Mouse (Mus musculus) midbrain, embryonic 13.5 days (tissue): Measurements from ENCODE around the gene Camk1g. TPM values are rescaled to one million over a fixed set of nuclear protein-coding genes. Genes with fewer than 3 reads are reported as not detected.

Source experiments
- ATAC-seq: fragments of 200-750 bp; cut with Nextera tagmentation; 2 replicates; pipeline ENCODE4 v1.8.0; 2017; ENCODE audit warnings: mild to moderate bottlenecking, moderate TSS enrichment, moderate library complexity
- H3K27ac ChIP-seq: fragments of 300-500 bp; sonication (generic); 2 replicates; pipeline ENCODE4 v1.5.1; 2015; ENCODE audit warnings: inconsistent platforms, mild to moderate bottlenecking, moderate library complexity
- H3K27me3 ChIP-seq: fragments of 300-500 bp; sonication (generic); 2 replicates; pipeline ENCODE4 v1.6.1; 2015; ENCODE audit warnings: mild to moderate bottlenecking, inconsistent platforms
- H3K36me3 ChIP-seq: fragments of 300-500 bp; sonication (generic); 2 replicates; pipeline ENCODE4 v1.6.1; 2015; ENCODE audit warnings: mild to moderate bottlenecking, inconsistent platforms
- H3K4me1 ChIP-seq: fragments of 300-500 bp; sonication (generic); replicated peaks from 2 replicates; pipeline ENCODE4 v1.6.1; 2015; ENCODE audit warnings: inconsistent platforms
- H3K4me2 ChIP-seq: fragments of 300-500 bp; sonication (generic); replicated peaks from 2 replicates; pipeline ENCODE4 v1.6.1; 2015; ENCODE audit warnings: moderate library complexity, mild to moderate bottlenecking, inconsistent platforms
- H3K4me3 ChIP-seq: fragments of 300-500 bp; sonication (generic); replicated peaks from 2 replicates; pipeline ENCODE4 v1.5.1; 2015; ENCODE audit warnings: mild to moderate bottlenecking, inconsistent platforms
- H3K9ac ChIP-seq: fragments of 300-500 bp; sonication (generic); replicated peaks from 2 replicates; pipeline ENCODE4 v1.6.1; 2015; ENCODE audit warnings: mild to moderate bottlenecking, inconsistent platforms
- H3K9me3 ChIP-seq: fragments of 300-500 bp; sonication (generic); 2 replicates; pipeline ENCODE4 v1.6.1; 2016; ENCODE audit warnings: mild to moderate bottlenecking, inconsistent platforms
- WGBS: fragments of 180-500 bp; shearing (Covaris S2); methylation state at CpG from one replicate; pipeline ENCODE4 v1.1.7; 2015; 5-methylcytosine and 5-hydroxymethylcytosine counted together
- polyA plus RNA-seq: library from polyadenylated mRNA; unstranded; fragments of >200 nt; fragmentation: Nextera tagmentation; extraction: Ambion mirVana; gene quantifications from 2 replicates; pipeline ENCODE4 v1.2.1, GENCODE M21; 2015

Camk1g gene
- polyA plus RNA-seq, 1 experiment from 2014 or later, result 42.5 TPM

DNA sequence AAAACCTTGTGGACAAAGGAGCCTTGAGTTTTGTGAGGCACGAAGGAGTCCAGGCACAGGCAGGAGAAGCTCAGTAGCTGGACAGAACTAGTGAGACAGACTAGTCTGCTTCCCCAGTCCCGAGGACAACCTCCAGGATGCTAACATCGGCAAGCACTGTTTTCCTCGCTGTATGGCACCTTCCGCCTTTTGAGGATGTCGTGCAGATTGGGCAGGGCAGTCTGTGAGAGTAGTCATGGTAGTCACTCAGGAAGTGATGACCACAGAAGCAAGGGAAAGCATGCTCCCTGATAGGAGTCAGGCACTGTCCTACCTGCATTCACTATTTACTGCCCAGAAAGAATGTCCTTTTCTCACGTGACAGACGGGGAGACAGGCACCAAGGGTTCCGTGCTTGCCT is 40.5 kb downstream of the Camk1g start:
- H3K27ac ChIP-seq, result no peak overlapping the region
- no peaks in the 10 kb centered on the region for H3K9me3 ChIP-seq
- 59% methylated on average over 9 of the region's 9 CpGs for WGBS
- no peak for ATAC-seq
- H3K27me3 ChIP-seq, result peaks cover 6% of the 10 kb centered on the region; the same call in 1 of the 2 replicates
- H3K4me3 ChIP-seq, result no peak overlapping the region
- no peak overlapping the region for H3K9ac ChIP-seq
- no peaks in the 10 kb centered on the region for H3K36me3 ChIP-seq
- no peak overlapping the region for H3K4me2 ChIP-seq
- peaks cover 19% of the 10 kb centered on the region for H3K4me1 ChIP-seq

DNA sequence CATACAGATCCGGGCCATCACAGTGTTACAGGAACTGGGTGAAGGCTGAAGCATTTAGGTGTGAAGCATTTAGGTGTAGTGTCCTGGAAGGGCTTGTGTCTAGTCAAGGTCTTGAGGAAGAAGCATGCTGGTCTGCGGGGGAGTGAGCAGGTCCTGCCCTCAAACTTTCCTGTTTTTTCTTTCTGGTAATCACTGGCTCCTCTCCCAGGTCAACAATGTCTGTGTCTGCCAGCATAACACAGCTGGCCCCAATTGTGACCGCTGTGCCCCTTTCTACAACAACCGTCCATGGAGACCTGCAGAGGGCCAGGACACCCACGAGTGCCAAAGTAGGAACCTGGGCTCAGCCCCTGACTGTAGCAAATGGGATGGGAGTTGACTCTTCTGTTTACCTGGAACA is 42.4 kb downstream of the Camk1g start:
- Histone ChIP-seq H3K36me3 (no peaks in the 10 kb centered on the region), H3K27me3 (peaks cover 6% of the 10 kb centered on the region; the same call in 1 of the 2 replicates), H3K4me2 (no peak overlapping the region), H3K27ac (no peak overlapping the region), H3K4me3 (no peak overlapping the region), H3K9ac (no peak overlapping the region), H3K9me3 (no peaks in the 10 kb centered on the region), H3K4me1 (peaks cover 13% of the 10 kb centered on the region)
- WGBS, result 82% methylated on average over 5 of the region's 5 CpGs
- ATAC-seq, result no peak

DNA sequence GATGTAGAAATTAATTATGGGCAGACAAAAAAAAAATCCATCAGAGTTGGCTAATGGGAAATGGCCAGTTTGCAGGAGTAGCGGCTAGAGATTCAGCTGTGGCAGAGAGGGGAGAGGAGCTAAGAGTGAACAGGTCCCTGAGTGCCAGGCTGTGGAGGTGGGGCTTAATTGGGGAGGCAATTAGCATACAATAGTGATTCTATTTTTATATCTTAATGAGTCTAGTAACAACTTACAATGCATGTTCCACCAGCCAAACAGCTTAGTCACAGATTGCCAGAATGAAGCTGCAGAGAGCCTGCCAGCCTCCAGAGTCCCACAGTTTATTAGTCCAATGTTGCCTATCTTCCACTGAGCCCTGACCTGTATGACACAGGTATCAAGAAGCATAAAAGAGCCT is 42.9 kb downstream of the Camk1g start:
- no peak for ATAC-seq
- WGBS, result 77% methylated on average over 1 of the region's 1 CpGs
- H3K27ac ChIP-seq, result no peak overlapping the region

DNA sequence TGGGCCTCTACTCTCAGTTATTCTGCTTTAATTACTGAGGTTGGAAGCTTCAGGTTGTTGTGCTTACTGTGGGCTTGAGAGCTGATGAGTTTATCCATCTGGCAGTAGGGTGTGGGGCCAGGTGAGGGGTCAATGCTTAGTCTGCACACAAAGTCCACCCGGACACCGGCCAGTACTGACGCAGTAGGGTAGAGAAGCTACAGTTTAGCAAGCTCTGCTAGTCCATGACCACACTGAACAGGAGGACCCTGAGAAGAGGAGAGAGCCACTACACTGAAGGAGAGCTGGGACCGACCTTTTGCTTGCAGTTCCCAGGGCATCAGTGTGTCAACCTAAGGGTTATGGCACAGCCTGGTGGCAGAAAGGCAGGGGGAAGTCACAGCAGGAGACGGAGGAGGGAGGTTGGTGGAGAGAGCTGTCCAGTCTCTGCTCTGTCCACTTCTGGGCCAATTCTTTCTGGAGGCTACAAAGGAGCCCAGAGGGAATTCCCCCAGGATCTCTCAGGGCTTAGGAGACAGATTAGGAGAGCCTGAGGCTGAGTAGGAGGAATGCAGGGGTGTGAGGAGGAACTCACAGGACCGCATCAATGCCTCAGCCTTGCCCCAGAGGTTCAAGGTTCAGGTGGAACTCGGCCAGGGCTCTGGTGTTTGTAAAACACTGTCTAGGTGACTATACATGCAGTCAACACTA is 43.5 kb downstream of the Camk1g start:
- no peak for ATAC-seq
- WGBS, result 71% methylated on average over 7 of the region's 7 CpGs

More for the DNA sequence above, 42.9 kb downstream of the Camk1g start:
- Histone ChIP-seq H3K9ac (no peak overlapping the region), H3K4me2 (no peak overlapping the region), H3K27me3 (peaks cover 6% of the 10 kb centered on the region; the same call in 1 of the 2 replicates), H3K36me3 (no peaks in the 10 kb centered on the region), H3K9me3 (no peaks in the 10 kb centered on the region), H3K4me1 (peaks cover 13% of the 10 kb centered on the region), H3K4me3 (no peak overlapping the region)

DNA sequence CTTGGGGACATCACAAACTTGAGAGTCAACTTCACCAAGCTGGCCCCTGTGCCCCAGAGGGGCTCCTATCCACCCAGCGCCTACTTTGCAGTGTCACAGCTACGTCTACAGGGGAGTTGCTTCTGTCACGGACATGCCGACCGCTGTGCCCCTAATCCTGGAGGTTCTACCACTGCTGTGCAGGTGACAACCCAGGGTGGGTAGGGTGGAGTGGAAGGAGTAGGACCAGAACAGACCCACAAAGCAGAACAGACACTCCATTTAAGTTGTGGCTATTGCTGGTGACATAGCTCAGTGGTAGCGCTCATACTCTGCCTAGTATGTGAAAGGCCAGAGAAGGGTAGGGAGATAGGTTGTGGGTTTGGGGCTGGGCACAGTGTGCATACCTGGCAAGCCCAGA is 44.2 kb downstream of the Camk1g start:
- WGBS, result 91% methylated on average over 6 of the region's 6 CpGs
- peaks cover 6% of the 10 kb centered on the region; the same call in 1 of the 2 replicates for H3K27me3 ChIP-seq
- no peak overlapping the region for H3K4me2 ChIP-seq
- peaks cover 12% of the 10 kb centered on the region for H3K4me1 ChIP-seq
- H3K27ac ChIP-seq, result no peak overlapping the region
- no peak overlapping the region for H3K4me3 ChIP-seq
- H3K9me3 ChIP-seq, result no peaks in the 10 kb centered on the region
- H3K9ac ChIP-seq, result no peak overlapping the region
- no peaks in the 10 kb centered on the region for H3K36me3 ChIP-seq
- ATAC-seq, result no peak

More for the DNA sequence above, 43.5 kb downstream of the Camk1g start:
- Histone ChIP-seq H3K9me3 (no peaks in the 10 kb centered on the region), H3K27me3 (peaks cover 6% of the 10 kb centered on the region; the same call in 1 of the 2 replicates), H3K4me1 (peaks cover 13% of the 10 kb centered on the region), H3K27ac (no peak overlapping the region), H3K4me2 (no peak overlapping the region), H3K36me3 (no peaks in the 10 kb centered on the region), H3K4me3 (no peak overlapping the region), H3K9ac (no peak overlapping the region)

DNA sequence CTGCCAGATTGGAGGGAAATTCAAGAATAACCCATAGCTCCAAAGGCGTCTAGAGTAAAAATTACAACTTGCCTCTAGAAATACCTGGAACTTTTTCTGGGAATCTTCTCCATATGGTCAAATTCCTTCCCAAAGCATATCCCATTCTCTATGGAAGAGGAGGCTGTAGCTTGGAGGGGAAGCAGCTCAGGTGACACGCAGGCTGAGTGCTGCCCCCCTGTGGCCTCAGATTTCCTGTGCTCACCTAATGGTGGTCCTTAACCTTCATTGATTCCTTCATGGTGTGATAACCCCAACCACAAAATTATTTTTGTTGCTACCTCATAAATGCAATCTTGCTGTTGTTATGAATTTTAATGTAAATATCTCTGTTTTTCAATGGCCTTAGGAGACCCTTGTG is 45.9 kb downstream of the Camk1g start:
- no peak for ATAC-seq
- no peaks in the 10 kb centered on the region for H3K9me3 ChIP-seq
- no peak overlapping the region for H3K4me2 ChIP-seq
- no peaks in the 10 kb centered on the region for H3K36me3 ChIP-seq
- no peaks in the 10 kb centered on the region for H3K4me1 ChIP-seq
- H3K27ac ChIP-seq, result no peak overlapping the region
- WGBS, result 41% methylated on average over 2 of the region's 2 CpGs
- H3K4me3 ChIP-seq, result no peak overlapping the region
- no peak overlapping the region for H3K9ac ChIP-seq
- no peaks in the 10 kb centered on the region for H3K27me3 ChIP-seq

DNA sequence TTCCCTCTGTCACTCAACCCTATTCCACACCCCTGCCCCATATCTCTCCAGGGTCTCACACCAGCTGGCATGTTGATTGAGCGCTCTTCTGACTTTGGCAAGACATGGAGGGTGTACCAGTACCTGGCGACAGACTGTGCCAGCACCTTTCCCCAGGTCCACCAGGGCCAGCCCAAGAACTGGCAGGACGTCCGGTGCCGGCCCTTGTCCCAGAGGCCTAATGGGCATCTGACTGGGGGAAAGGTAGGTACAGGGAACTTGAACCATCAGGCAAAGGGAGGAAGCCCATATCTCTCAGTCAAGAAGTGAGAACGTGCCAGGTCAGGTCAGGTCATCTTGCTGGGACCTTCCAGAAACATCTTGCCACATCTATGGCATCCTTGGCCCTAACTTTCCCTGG is 46.4 kb downstream of the Camk1g start:
- no peaks in the 10 kb centered on the region for H3K36me3 ChIP-seq
- H3K9ac ChIP-seq, result no peak overlapping the region
- H3K27ac ChIP-seq, result no peak overlapping the region
- 92% methylated on average over 6 of the region's 6 CpGs for WGBS
- no peak for ATAC-seq
- H3K4me3 ChIP-seq, result no peak overlapping the region
- no peaks in the 10 kb centered on the region for H3K27me3 ChIP-seq
- H3K9me3 ChIP-seq, result no peaks in the 10 kb centered on the region
- no peaks in the 10 kb centered on the region for H3K4me1 ChIP-seq
- no peak overlapping the region for H3K4me2 ChIP-seq

DNA sequence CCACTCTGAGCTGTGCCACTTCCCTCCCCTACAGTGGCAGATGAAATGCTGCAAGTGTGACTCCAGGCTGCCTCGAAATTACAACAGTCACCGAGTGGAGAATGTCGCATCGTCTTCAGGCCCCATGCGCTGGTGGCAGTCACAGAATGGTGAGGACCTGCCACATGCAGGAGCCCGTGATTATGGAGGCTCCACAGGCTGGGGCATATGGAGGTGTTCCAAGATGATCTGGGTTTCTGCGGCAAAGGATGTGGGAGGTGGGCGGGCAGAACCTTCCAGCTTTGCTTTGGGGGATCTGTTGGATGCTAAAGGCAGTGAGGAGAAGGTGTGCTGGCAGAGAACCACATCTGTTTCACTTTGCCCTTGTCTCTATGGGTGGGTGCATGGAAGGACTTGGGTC is 49.7 kb downstream of the Camk1g start:
- H3K9me3 ChIP-seq, result no peaks in the 10 kb centered on the region
- H3K36me3 ChIP-seq, result no peaks in the 10 kb centered on the region
- H3K4me2 ChIP-seq, result no peak overlapping the region
- 97% methylated on average over 8 of the region's 8 CpGs for WGBS
- ATAC-seq, result no peak
- no peak overlapping the region for H3K27ac ChIP-seq
- H3K4me1 ChIP-seq, result peaks cover 10% of the 10 kb centered on the region; the same call in 1 of the 2 replicates
- H3K4me3 ChIP-seq, result no peak overlapping the region
- no peaks in the 10 kb centered on the region for H3K27me3 ChIP-seq
- H3K9ac ChIP-seq, result no peak overlapping the region

DNA sequence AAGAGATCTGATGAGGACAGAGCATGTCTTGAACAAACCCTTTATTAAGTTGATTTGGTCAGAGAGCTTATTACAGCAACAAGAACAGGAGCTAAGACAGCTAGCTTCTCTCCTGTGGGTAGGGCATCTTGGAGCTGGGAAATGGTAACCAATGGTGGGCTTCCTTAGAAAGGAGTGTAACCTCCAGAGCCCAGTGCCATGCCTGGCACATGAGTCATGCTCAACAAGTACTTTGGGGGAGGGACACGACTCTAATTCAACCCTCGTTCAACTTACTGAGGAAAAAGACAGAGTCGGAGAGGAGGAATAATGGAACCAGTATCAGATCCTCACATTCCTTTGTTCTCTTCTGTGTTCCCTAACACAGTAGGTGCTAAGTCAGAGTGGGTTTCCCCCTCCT is 50.4 kb downstream of the Camk1g start:
- H3K4me3 ChIP-seq, result no peak overlapping the region
- no peaks in the 10 kb centered on the region for H3K36me3 ChIP-seq
- no peak overlapping the region for H3K4me2 ChIP-seq
- ATAC-seq, result no peak
- 56% methylated on average over 3 of the region's 3 CpGs for WGBS
- H3K27me3 ChIP-seq, result no peaks in the 10 kb centered on the region
- H3K9ac ChIP-seq, result no peak overlapping the region
- no peak overlapping the region for H3K27ac ChIP-seq
- H3K9me3 ChIP-seq, result no peaks in the 10 kb centered on the region
- peaks cover 10% of the 10 kb centered on the region; the same call in 1 of the 2 replicates for H3K4me1 ChIP-seq

DNA sequence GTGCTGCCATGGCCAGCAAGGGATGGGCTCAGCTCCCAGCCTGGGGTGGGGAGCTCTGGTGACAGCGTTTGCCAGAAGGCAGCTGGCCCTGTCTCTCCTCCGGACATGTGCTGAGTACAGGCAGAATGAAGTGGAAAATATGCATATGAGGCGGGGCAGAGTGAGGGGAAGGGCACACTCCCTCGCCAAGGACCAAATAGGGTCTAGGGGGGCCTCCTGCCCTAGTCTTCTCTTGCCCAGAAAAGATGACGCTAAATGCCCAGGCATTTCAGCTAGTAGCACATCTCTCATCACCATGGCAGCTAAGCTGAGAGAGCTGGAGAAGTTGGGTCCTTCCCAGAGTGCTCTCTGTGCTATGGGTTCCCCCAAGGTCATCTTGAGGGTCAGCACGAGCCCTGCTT is 52.9 kb downstream of the Camk1g start:
- H3K27ac ChIP-seq, result no peak overlapping the region

DNA sequence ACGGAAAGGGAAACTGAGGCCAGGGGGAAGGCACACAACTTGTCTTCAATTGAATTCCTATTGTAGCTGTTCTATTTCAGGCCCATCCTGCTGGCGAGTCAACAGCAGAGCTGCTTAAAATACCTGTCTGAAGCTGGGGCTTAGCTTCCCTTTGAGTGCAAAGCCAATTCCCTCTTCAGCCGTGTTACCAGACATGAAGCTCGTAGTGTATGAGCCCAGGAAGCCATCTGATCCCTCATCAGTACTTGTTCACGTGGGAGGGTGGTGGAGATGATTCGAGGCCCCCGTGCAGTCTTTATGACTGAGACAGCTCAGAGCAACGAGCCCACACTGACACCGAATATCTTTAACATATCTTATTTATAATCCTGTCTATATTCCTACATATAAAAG is 53.7 kb downstream of the Camk1g start:
- ATAC-seq, result no peak
- no peak overlapping the region for H3K4me3 ChIP-seq
- no peaks in the 10 kb centered on the region for H3K36me3 ChIP-seq
- H3K4me2 ChIP-seq, result no peak overlapping the region
- no peaks in the 10 kb centered on the region for H3K27me3 ChIP-seq
- no peak overlapping the region for H3K27ac ChIP-seq
- peaks cover 10% of the 10 kb centered on the region; the same call in 1 of the 2 replicates for H3K4me1 ChIP-seq
- H3K9me3 ChIP-seq, result no peaks in the 10 kb centered on the region
- H3K9ac ChIP-seq, result no peak overlapping the region
- 79% methylated on average over 9 of the region's 9 CpGs for WGBS

More for the DNA sequence above, 52.9 kb downstream of the Camk1g start:
- Histone ChIP-seq H3K4me2 (no peak overlapping the region), H3K4me3 (no peak overlapping the region), H3K9ac (no peak overlapping the region), H3K4me1 (peaks cover 10% of the 10 kb centered on the region; the same call in 1 of the 2 replicates), H3K36me3 (no peaks in the 10 kb centered on the region), H3K9me3 (no peaks in the 10 kb centered on the region), H3K27me3 (no peaks in the 10 kb centered on the region)
- peak; percentile 76 for ATAC-seq
- 41% methylated on average over 6 of the region's 6 CpGs for WGBS

DNA sequence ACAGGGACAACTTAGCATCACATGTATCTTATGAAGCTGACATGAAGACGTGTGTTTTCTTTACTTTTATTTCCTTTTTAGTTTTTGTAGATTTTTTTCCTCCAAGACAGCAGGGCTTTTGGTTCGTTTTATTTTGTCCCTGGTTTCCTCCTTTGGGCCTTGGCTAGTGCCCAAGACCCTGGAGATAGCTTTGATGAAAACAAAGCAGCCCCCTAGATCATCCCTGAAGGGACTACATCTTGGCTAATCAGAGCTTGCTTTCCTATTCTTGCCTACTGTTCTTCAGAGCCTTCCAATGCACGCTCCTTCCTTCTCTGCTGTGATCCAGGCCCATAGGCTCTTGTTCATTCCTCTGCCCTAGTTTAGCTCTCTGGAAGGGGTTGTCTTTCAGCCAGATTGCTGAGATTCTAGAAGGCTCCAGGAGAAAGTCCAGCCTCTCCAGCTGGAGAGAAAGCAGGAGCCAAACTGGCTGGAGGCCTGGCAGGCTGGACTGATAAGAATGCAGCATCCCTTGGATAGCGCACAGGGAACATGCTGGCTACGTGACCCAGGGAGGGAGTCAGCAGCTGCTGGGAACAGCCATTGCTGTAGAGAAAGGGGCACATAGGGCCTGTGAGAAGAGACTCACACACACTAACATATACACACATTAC is 54.3 kb downstream of the Camk1g start:
- H3K9ac ChIP-seq, result no peak overlapping the region
- peaks cover 10% of the 10 kb centered on the region; the same call in 1 of the 2 replicates for H3K4me1 ChIP-seq
- no peak overlapping the region for H3K27ac ChIP-seq
- 71% methylated on average over 5 of the region's 5 CpGs for WGBS
- no peaks in the 10 kb centered on the region for H3K36me3 ChIP-seq
- no peak for ATAC-seq
- H3K9me3 ChIP-seq, result no peaks in the 10 kb centered on the region
- H3K4me3 ChIP-seq, result no peak overlapping the region
- no peak overlapping the region for H3K4me2 ChIP-seq
- no peaks in the 10 kb centered on the region for H3K27me3 ChIP-seq
